Mouse (Mus musculus): ENCODE measurements around the gene Mfsd4b2.

The Mfsd4b2 gene

GRCm38 (mm10) chr10:39893702-39894697 is 32.7 kb downstream of the Mfsd4b2 start:
- no peak for DNase-seq (ENCODE audit: low spot score in 2 of 2)

GRCm38 (mm10) chr10:39888621-39889020 is 38.1 kb downstream of the Mfsd4b2 start:
- DNase-seq (ENCODE audit: low spot score in 2 of 2) = no peak
